Mouse (Mus musculus) hindbrain, embryonic 11.5 days (tissue): ENCODE results near the gene Platr17. TPM values are rescaled to one million over a fixed set of nuclear protein-coding genes. Genes with fewer than 3 reads are reported as not detected.

Experiments
- ATAC-seq: fragments of 200-750 bp; cut with Nextera tagmentation; 2 replicates; pipeline ENCODE4 v1.8.0; 2017; ENCODE audit warnings: mild to moderate bottlenecking, moderate TSS enrichment, moderate library complexity; ENCODE audit not compliant: low FRiP score
- DNase-seq: peaks from one replicate; pipeline ENCODE4 v3.0.0-alpha.2; 2015; ENCODE audit warnings: low spot score
- H3K27ac ChIP-seq: fragments of 300-500 bp; sonication (generic); 2 replicates; pipeline ENCODE4 v1.5.1; 2014; ENCODE audit warnings: mild to moderate bottlenecking, low read depth, low read length
- H3K27me3 ChIP-seq: fragments of 300-500 bp; sonication (generic); 2 replicates; pipeline ENCODE4 v1.6.1; 2014; ENCODE audit warnings: mild to moderate bottlenecking, low read length, moderate library complexity, mixed read lengths; ENCODE audit not compliant: control insufficient read depth, insufficient read depth
- H3K36me3 ChIP-seq: fragments of 300-500 bp; sonication (generic); 2 replicates; pipeline ENCODE4 v1.6.1; 2014; ENCODE audit warnings: mild to moderate bottlenecking, low read length, moderate library complexity, mixed read lengths; ENCODE audit not compliant: control insufficient read depth, insufficient read depth
- H3K4me1 ChIP-seq: fragments of 300-500 bp; sonication (generic); replicated peaks from 2 replicates; pipeline ENCODE4 v1.6.1; 2014; ENCODE audit warnings: low read length, mixed read lengths; ENCODE audit not compliant: control insufficient read depth, insufficient read depth
- H3K4me2 ChIP-seq: fragments of 300-500 bp; sonication (generic); replicated peaks from 2 replicates; pipeline ENCODE4 v1.6.1; 2014; ENCODE audit warnings: mild to moderate bottlenecking, low read depth, low read length
- H3K4me3 ChIP-seq: fragments of 300-500 bp; sonication (generic); 2 replicates; pipeline ENCODE4 v1.5.1; 2014; ENCODE audit warnings: low read depth, low read length
- H3K9ac ChIP-seq: fragments of 300-500 bp; sonication (generic); 2 replicates; pipeline ENCODE4 v1.6.1; 2014; ENCODE audit warnings: low read depth, low read length
- H3K9me3 ChIP-seq: fragments of 300-500 bp; sonication (generic); 2 replicates; pipeline ENCODE4 v1.6.1; 2016; ENCODE audit warnings: low read length; ENCODE audit not compliant: control insufficient read depth
- WGBS: fragments of 180-500 bp; shearing (Covaris S2); extraction: QIAGEN DNeasy Blood & Tissue Kit; methylation state at CpG from one replicate; pipeline ENCODE4 v1.1.7; 2014; 5-methylcytosine and 5-hydroxymethylcytosine counted together
- polyA plus RNA-seq: library from polyadenylated mRNA; unstranded; fragments of >200 nt; fragmentation: Nextera tagmentation; extraction: Ambion mirVana; gene quantifications from 2 replicates; pipeline ENCODE4 v1.2.1, GENCODE M21; 2014

Gene Platr17
- polyA plus RNA-seq, 1 experiment from 2014 or later = 0.86 TPM

DNA sequence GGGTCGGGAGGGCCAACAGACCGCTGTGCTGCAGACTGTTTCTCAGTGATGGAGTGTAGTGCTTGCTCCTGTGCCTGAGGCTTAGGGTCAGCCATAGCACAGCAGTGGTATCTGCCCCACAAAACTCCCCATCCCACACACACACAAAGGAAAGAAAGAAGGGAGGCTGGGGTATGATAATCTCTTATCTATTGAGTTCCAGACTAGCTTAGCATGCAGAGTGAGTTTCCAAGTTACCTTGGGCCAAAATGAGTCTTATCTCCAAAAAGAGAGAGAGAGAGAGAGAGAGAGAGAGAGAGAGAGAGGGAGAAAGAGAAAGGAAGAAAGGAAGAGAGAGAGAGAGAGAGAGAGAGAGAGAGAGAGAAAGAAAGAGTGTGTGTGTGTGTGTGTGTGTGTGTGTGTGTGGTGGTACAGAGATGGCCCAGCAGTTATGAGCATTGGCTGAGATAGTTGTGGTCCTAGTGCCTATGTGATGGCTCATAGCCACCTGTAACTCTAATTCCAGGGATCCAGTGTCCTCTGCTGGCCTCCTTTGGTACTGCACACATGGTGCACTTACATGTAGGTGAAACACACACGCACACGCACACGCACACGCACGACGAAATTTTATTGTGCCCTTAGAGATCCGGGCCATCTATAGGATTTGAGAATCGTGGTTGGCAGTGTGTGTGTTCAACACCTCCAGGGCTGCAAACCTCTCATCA is 19.8 kb downstream of the Platr17 start:
- Histone ChIP-seq H3K36me3 (no peaks in the 10 kb centered on the region), H3K4me2 (no peak overlapping the region), H3K9ac (no peak overlapping the region), H3K4me3 (no peak overlapping the region; the same call in 1 of the 2 replicates), H3K27me3 (no peaks in the 10 kb centered on the region), H3K4me1 (peaks cover 6% of the 10 kb centered on the region; the same call in 1 of the 2 replicates), H3K9me3 (no peaks in the 10 kb centered on the region), H3K27ac (no peak overlapping the region)
- ATAC-seq = no peak
- no peak for DNase-seq
- 83% methylated on average over 10 of the region's 10 CpGs for WGBS

DNA sequence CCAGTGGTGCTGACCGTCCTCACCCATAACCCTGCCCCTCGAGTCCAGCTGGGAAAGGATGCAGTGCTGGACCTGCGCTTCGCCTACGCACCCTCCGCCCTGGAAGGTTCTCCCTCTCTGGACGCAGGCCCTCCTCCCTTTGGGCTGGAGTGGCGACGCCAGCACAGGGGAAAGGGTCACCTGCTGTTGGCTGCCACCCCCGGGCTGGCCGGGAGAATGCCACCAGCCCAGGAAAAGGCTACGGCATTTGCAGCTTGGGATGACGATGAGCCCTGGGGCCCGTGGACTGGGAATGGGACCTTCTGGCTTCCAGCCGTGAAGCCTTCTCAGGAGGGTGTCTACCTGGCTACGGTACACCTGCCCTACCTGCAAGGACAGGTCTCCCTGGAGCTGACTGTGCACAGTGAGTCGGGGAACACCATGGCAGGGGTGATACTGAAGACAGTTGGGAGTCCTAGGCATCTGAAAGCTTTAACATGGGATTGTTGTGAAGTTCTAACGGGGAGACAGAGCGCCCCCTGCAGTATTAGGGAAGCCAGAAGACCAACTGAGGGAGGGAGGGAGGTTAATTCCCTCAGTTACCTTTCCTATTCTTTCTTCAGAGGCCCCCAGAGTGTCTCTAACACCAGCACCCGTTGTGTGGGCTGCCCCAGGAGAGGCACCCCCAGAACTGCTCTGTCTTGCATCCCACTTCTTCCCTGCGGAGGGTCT is 20.6 kb downstream of the Platr17 start:
- H3K9ac ChIP-seq = no peak overlapping the region
- 83% methylated on average over 20 of the region's 21 CpGs for WGBS
- ATAC-seq = no peak

DNA sequence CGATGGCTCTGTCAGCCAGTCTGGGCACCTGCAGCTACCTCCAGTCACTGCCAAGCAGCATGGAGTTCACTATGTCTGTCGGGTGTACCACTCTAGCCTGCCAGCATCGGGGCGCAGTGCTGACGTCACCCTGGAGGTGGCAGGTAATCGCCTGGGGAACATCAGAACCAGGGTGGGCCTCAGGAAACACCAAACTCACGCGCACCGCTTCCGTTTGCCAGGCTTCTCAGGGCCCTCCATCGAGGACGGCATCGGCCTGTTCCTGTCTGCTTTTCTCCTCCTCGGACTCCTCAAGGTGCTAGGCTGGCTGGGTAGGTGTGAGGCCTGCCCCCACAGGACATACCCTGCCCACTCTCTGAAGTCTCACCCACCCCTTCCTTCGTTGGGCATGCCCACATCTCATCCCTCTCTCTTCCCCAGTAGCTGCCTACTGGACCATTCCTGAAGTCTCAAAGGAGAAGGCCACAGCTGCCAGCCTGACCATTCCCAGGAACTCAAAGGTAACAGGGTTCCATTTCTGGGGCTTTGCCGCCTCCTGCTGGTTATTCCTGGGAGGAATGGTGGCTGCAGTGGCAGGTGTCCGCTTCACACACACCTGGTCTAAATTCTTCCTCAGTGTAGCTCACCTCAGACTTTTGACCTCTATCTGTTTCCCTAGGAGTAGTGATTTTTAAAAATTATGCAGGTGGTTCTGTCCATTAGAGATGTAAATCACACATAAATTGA is 21.4 kb downstream of the Platr17 start:
- Histone ChIP-seq H3K4me3 (no peak overlapping the region), H3K9ac (no peak overlapping the region), H3K4me1 (no peaks in the 10 kb centered on the region), H3K27me3 (no peaks in the 10 kb centered on the region), H3K4me2 (no peak overlapping the region), H3K9me3 (no peaks in the 10 kb centered on the region), H3K27ac (no peak overlapping the region), H3K36me3 (no peaks in the 10 kb centered on the region)
- ATAC-seq (no peak), DNase-seq (peak; percentile 41)
- WGBS = 70% methylated on average over 17 of the region's 17 CpGs

More for the DNA sequence above, 20.6 kb downstream of the Platr17 start:
- Histone ChIP-seq H3K9me3 (no peaks in the 10 kb centered on the region), H3K4me1 (0 out of 2 replicates have a peak, but pooled peaks cover 5% of the 10 kb centered on the region), H3K4me2 (no peak overlapping the region), H3K27me3 (no peaks in the 10 kb centered on the region), H3K36me3 (no peaks in the 10 kb centered on the region), H3K27ac (no peak overlapping the region), H3K4me3 (no peak overlapping the region)
- DNase-seq = no peak

DNA sequence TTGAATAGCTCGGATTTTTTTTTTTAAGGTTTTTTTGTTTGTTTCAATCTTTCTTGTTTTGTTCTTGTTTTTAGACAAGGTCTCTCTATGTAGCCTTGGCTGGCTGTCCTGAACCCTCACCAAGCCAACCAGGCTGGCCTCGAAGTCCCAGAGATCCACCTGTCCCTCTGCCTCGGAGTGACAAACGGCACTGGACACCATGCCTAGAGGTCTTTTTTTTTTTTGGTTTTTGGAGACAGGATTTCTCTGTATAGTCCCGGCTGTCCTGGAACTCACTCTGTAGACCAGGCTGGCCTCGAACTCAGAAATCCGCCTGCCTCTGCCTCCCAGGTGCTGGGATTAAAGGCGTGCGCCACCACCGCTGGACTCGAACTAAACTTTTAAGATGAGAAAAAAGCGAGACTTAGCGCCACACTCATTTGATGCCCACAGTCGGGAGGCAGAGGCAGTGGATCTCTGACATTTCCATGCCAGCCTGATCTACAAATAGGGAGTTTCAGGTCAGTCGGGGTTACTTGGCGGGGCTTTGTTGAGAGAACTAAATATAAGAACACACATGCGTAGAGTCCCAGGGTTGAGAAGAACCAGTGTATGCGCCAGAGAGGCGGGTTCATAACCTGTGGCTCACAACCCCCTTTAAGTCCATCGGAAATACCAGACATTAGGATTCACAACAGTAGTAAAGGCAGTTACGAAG is 23.5 kb downstream of the Platr17 start:
- H3K4me1 ChIP-seq = no peaks in the 10 kb centered on the region
- H3K4me2 ChIP-seq = peak overlapping the region; percentile 90
- H3K9me3 ChIP-seq = no peaks in the 10 kb centered on the region
- H3K27me3 ChIP-seq = no peaks in the 10 kb centered on the region
- peak overlapping the region; percentile 76 for H3K4me3 ChIP-seq
- peak overlapping the region; percentile 82 for H3K9ac ChIP-seq
- H3K27ac ChIP-seq = no peak overlapping the region
- DNase-seq (no peak), ATAC-seq (no peak)
- H3K36me3 ChIP-seq = 0 out of 2 replicates have a peak, but pooled peaks cover 6% of the 10 kb centered on the region
- 60% methylated on average over 21 of the region's 21 CpGs for WGBS

DNA sequence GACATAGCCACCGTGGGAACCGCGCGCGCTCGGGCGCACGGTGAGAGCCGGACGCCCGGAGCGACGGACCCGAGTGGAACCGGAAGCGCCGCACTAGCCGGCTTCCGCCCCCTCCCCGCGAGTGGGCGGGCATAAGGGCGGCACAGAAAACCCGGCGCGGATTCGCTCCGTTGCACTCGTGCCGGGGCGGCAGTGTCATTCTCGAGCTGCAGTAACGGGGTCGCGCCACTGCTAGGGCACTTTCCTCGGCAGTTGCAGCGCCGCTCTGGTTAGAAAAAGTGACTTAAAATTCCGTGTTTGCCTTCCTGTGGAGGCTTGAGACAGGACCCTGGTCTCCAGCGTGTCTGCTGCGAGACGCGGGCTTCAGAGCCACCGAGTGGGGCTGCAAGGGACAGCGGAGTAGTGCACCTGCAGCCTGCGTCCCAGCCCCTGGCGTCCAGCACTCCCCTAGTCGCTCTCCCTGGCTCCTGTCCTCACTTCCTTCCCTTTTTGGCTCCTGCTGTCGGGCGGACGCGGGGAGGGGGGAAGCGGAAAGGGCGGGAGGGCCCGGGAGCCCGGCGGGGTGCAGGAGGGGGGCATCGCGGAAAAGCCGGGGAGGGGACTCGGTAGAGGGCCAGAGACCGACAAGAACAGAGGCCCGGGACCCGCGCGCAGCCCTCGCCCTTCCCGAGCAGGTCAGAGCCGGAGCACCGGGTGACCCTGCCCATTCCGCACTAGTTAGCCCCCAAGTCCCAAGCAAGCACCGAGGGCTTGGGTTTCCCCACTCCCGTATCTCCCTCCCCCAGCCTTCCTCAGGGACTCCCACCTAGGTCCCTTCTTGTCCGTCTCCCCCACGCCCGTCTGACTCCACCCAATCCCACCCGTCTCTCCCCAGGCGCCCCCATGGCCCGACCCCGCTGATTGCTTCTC is 24.7 kb downstream of the Platr17 start, which contains the start of gene Rgl2:
Gene Rgl2 (plus strand): TSS at position 173 of the 909 bp plus-strand sequence.
- Histone ChIP-seq H3K4me1 (no peaks in the 10 kb centered on the region), H3K4me3 (peak within 1 kb of the TSS; percentile 76), H3K9ac (peak within 1 kb of the TSS; percentile 82), H3K36me3 (0 out of 2 replicates have a peak, but pooled peaks cover 6% of the 10 kb centered on the region), H3K27me3 (no peaks in the 10 kb centered on the region), H3K4me2 (peak within 1 kb of the TSS; percentile 90), H3K27ac (peak within 1 kb of the TSS; percentile 87), H3K9me3 (no peaks in the 10 kb centered on the region)
- DNase-seq = peak; percentile 98
- ATAC-seq = peak; percentile 83
- WGBS = under 1% methylated on average over 73 of the region's 80 CpGs

DNA sequence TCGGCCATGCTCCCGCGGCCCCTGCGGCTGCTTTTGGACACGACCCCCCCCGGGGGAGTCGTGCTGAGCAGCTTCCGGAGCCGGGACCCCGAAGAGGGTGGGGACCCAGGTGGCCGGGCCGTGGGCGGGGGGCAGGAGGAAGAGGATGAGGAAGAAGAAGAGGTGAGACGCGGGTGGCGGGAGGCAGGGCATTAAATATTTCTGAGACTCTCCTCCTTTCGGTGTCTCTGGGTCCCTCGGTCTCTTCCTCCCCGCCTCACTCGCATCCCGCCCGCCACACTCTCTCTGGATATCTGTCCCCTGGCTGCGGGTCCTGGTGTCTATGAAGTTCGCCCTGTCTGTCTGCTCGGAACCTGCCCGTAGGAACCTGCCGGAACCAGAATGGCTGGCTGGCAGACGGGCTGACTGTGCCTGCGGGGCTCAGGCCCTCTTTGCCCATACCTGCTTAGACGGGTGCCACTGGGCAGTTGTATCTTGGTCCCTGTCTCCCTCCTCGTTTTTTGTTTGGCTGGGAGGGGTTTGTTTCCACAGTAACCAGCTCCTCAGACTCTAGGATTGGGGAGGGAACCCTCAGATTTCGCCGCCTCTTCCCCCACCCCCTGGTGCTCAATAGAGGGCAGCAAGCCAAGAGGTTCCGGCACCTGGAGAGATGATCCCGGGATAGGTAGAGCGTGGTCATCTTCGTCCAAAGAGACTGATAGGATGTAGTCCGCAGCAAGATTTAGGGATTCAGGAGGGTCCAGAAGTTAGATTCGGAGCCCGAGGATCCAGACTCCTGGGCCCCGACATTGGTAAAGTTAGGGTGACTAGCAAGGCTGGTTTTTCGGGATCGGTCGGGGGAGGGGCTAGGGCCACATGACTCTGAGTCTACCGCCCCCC is 25.6 kb downstream of the Platr17 start:
- H3K9me3 ChIP-seq = no peaks in the 10 kb centered on the region
- H3K4me2 ChIP-seq = peak overlapping the region; percentile 90
- peak; percentile 1; the same call in 1 of the 2 replicates for ATAC-seq
- peak overlapping the region; percentile 87 for H3K27ac ChIP-seq
- no peaks in the 10 kb centered on the region for H3K4me1 ChIP-seq
- H3K36me3 ChIP-seq = 0 out of 2 replicates have a peak, but pooled peaks cover 6% of the 10 kb centered on the region
- peak; percentile 54 for DNase-seq
- H3K9ac ChIP-seq = peak overlapping the region; percentile 82
- 1% methylated on average over 42 of the region's 45 CpGs for WGBS
- H3K27me3 ChIP-seq = no peaks in the 10 kb centered on the region
- peak overlapping the region; percentile 76 for H3K4me3 ChIP-seq

DNA sequence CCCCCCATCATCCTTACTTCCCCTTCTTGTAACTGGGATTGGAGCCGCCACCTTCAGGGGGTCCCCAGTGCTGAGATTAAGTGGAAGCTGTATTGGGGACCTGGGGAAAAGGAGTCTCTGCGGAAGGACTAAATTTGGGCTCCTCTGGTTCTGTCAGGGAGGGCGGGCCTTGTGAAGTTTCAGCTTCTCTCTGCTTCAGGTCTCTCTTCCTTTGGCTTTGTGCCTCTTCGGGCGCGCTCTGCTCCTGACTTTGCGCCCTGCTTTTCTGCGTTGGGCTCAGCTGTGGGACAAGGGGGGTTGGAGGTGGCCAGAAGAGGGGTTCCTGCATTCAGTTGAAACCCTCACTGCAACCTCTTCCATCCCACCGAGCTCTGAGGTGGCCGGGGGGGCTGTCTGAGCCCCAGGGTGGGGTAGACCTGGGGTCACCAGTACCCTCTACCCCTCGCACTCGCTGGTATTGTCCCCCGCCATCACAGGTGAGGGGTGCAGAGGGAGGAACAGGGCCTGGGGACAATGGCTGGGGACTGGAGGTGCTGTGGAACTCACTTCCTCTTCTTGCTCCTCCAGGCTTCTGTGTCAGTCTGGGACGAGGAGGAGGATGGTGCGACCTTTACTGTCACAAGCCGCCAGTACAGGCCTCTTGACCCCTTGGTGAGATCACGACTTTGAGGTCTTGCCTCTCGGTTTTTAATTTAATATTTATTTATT is 26.4 kb downstream of the Platr17 start:
- Histone ChIP-seq H3K4me2 (peak overlapping the region; percentile 90), H3K9me3 (no peaks in the 10 kb centered on the region), H3K27ac (no peak overlapping the region), H3K4me1 (no peaks in the 10 kb centered on the region), H3K27me3 (no peaks in the 10 kb centered on the region), H3K4me3 (peak overlapping the region; percentile 76), H3K36me3 (0 out of 2 replicates have a peak, but pooled peaks cover 6% of the 10 kb centered on the region), H3K9ac (peak overlapping the region; percentile 82)
- WGBS = 35% methylated on average over 18 of the region's 18 CpGs
- no peak for DNase-seq
- ATAC-seq = no peak
